ENCODE assay signal across 8 mouse cellular contexts in genomic region chr16:37652654-37653053, GRCm38 (mm10). TPM values are rescaled to one million over a fixed set of nuclear protein-coding genes. Genes with fewer than 3 reads are reported as not detected.
DNase-seq lines count a peak whose midpoint lies in the region; ATAC-seq and TF ChIP-seq lines count a peak whose summit lies in the region.

No protein-coding gene starts in this region.

- H3K27me3 ChIP-seq in kidney, embryonic 14.5 days (ENCODE audit: control insufficient read depth, insufficient read depth, low read length) = no peaks in the 10 kb centered on the region
- H3K27me3 ChIP-seq in embryonic facial prominence, embryonic 15.5 days = no peaks in the 10 kb centered on the region
- H3K27me3 ChIP-seq in hindbrain, postnatal 0 days (ENCODE audit: insufficient read depth, low read length) = no peaks in the 10 kb centered on the region
- no peaks in the 10 kb centered on the region for H3K27me3 ChIP-seq in midbrain, embryonic 13.5 days

- H3K4me1 ChIP-seq in kidney, embryonic 14.5 days (ENCODE audit: control insufficient read depth, insufficient read depth, low read length) = peaks cover 16% of the 10 kb centered on the region; the same call in 1 of the 2 replicates
- H3K4me1 ChIP-seq in embryonic facial prominence, embryonic 15.5 days = peaks cover 12% of the 10 kb centered on the region
- peaks cover 14% of the 10 kb centered on the region; the same call in 1 of the 2 replicates for H3K4me1 ChIP-seq in hindbrain, postnatal 0 days (ENCODE audit: insufficient read depth, low read length)
- H3K4me1 ChIP-seq in midbrain, embryonic 13.5 days (replicated peaks) = peaks cover 48% of the 10 kb centered on the region

- no peak overlapping the region for H3K9ac ChIP-seq in kidney, embryonic 14.5 days (ENCODE audit: low read depth, low read length)
- no peak overlapping the region for H3K9ac ChIP-seq in embryonic facial prominence, embryonic 15.5 days
- no peak overlapping the region; the same call in 1 of the 2 replicates for H3K9ac ChIP-seq in hindbrain, postnatal 0 days (replicated peaks; ENCODE audit: low read length)
- 0 out of 2 replicates have a peak overlapping the region, but pooled peaks have one; percentile 3 for H3K9ac ChIP-seq in midbrain, embryonic 13.5 days (replicated peaks)

- no peak for ATAC-seq in kidney, embryonic 14.5 days (ENCODE audit: low FRiP score, low TSS enrichment)
- no peak for ATAC-seq in embryonic facial prominence, embryonic 15.5 days (ENCODE audit: insufficient number of reproducible peaks, low FRiP score, low TSS enrichment, low read depth)
- no peak for ATAC-seq in hindbrain, postnatal 0 days
- no peak for ATAC-seq in midbrain, embryonic 13.5 days

- no peak for TF ChIP-seq CTCF in hindbrain, postnatal 0 days (IDR thresholded peaks at IDR 0.05; ENCODE audit: low read depth)

- WGBS in kidney, embryonic 14.5 days = 53% methylated on average over 5 of the region's 5 CpGs
- 83% methylated on average over 5 of the region's 5 CpGs for WGBS in embryonic facial prominence, embryonic 15.5 days
- 81% methylated on average over 5 of the region's 5 CpGs for WGBS in hindbrain, postnatal 0 days
- WGBS in midbrain, embryonic 13.5 days = 87% methylated on average over 5 of the region's 5 CpGs

- H3K27ac ChIP-seq in kidney, embryonic 14.5 days (ENCODE audit: low read depth, low read length) = no peak overlapping the region
- no peak overlapping the region for H3K27ac ChIP-seq in embryonic facial prominence, embryonic 15.5 days (replicated peaks)
- no peak overlapping the region for H3K27ac ChIP-seq in hindbrain, postnatal 0 days
- H3K27ac ChIP-seq in midbrain, embryonic 13.5 days = no peak overlapping the region

- intact Hi-C loops in gastrocnemius, postnatal 14 days (cut with DNase I; ENCODE audit: low total_unique reads) = no loop called here

- H3K9me3 ChIP-seq in kidney, embryonic 14.5 days (ENCODE audit: control insufficient read depth, low read length) = no peaks in the 10 kb centered on the region
- H3K9me3 ChIP-seq in embryonic facial prominence, embryonic 15.5 days (replicated peaks) = no peaks in the 10 kb centered on the region
- no peaks in the 10 kb centered on the region for H3K9me3 ChIP-seq in hindbrain, postnatal 0 days (ENCODE audit: low read length)
- H3K9me3 ChIP-seq in midbrain, embryonic 13.5 days = no peaks in the 10 kb centered on the region

- DNase-seq in kidney, adult 11 months = no peak
- DNase-seq in hindbrain, postnatal 0 days (ENCODE audit: low spot score) = no peak
- no peak for DNase-seq in left cerebral cortex, adult 18-20 months (ENCODE audit: low spot score in 2 of 2)
- no peak for DNase-seq in gastrocnemius, postnatal 10 days
- no peak for DNase-seq in gastrocnemius, postnatal 14 days

- H3K4me3 ChIP-seq in kidney, embryonic 14.5 days (ENCODE audit: low read length) = peak overlapping the region; percentile 57; the same call in 1 of the 2 replicates
- H3K4me3 ChIP-seq in embryonic facial prominence, embryonic 15.5 days (replicated peaks) = 0 out of 2 replicates have a peak overlapping the region, but pooled peaks have one; percentile 75
- no peak overlapping the region; the same call in 1 of the 2 replicates for H3K4me3 ChIP-seq in hindbrain, postnatal 0 days (ENCODE audit: low read length)
- H3K4me3 ChIP-seq in midbrain, embryonic 13.5 days (replicated peaks) = peak overlapping the region; percentile 76

- H3K36me3 ChIP-seq in kidney, embryonic 14.5 days (ENCODE audit: control insufficient read depth, insufficient read depth, low read length) = peaks cover 6% of the 10 kb centered on the region
- H3K36me3 ChIP-seq in embryonic facial prominence, embryonic 15.5 days = peaks cover 10% of the 10 kb centered on the region
- peaks cover 7% of the 10 kb centered on the region; the same call in 1 of the 2 replicates for H3K36me3 ChIP-seq in hindbrain, postnatal 0 days (ENCODE audit: insufficient read depth, low read length)
- H3K36me3 ChIP-seq in midbrain, embryonic 13.5 days = peaks cover 9% of the 10 kb centered on the region

- H3K4me2 ChIP-seq in kidney, embryonic 14.5 days (replicated peaks; ENCODE audit: low read depth, low read length) = peak overlapping the region; percentile 39
- no peak overlapping the region for H3K4me2 ChIP-seq in embryonic facial prominence, embryonic 15.5 days (replicated peaks)
- peak overlapping the region; percentile 67 for H3K4me2 ChIP-seq in hindbrain, postnatal 0 days (ENCODE audit: low read depth, low read length)
- peak overlapping the region; percentile 77 for H3K4me2 ChIP-seq in midbrain, embryonic 13.5 days (replicated peaks)

RNA-seq across cellular contexts. Expression of gene Ndufb4, which starts 1.6 kb away (rescaled TPM):
- polyA plus RNA-seq in kidney, embryonic 14.5 days (2014; fragmentation: Nextera tagmentation; extraction: Ambion mirVana) = 58.1 and 71.9 TPM in 2 replicates
- polyA plus RNA-seq in embryonic facial prominence, embryonic 15.5 days (2015; fragmentation: Nextera tagmentation; extraction: Ambion mirVana) = 48.9 and 54.6 TPM in 2 replicates
- 23.0 and 31.3 TPM in 2 replicates for total RNA-seq in hindbrain, postnatal 0 days (2014; rRNA removed)
- polyA plus RNA-seq in hindbrain, postnatal 0 days (2015; fragmentation: Nextera tagmentation; extraction: Ambion mirVana) = 99.2 and 100 TPM in 2 replicates
- polyA plus RNA-seq in midbrain, embryonic 13.5 days (2015; fragmentation: Nextera tagmentation; extraction: Ambion mirVana) = 58.4 and 58.8 TPM in 2 replicates
- 10 to 100 TPM; 76.5 to 80.3 TPM for total RNA-seq in left cerebral cortex, adult 18-20 months (2021)
- total RNA-seq in gastrocnemius, postnatal 10 days (2021) = 100 to 1,000 TPM; 150 to 158 TPM
- total RNA-seq in gastrocnemius, postnatal 14 days (2021) = 100 to 1,000 TPM; 142 to 157 TPM
